Mouse (Mus musculus): ENCODE data around the gene Flt3l.
A peak's percentile ranks its signal among the peaks of the same experiment; 100 is the strongest.
"Not testable (repeated sequence)": the region's sequence is repeated elsewhere in the genome, so short reads cannot be mapped to it uniquely, and the experiment has no call there.

Gene Flt3l

GRCm38 (mm10) chr7:45135993-45136567 is at the start of gene Flt3l, which contains the start of gene Gm45713:
TSS of gene Flt3l (minus strand) at chr7:45136432.
TSS of gene Gm45713 (minus strand) at chr7:45136231.
- peak; percentile 91 to 95 for DNase-seq

GRCm38 (mm10) chr7:45185921-45186320 is 49.7 kb upstream of the Flt3l start:
- no peak for DNase-seq

- no peak for DNase-seq
Observed at GRCm38 (mm10) chr7:45183672-45184071, 47.4 kb upstream of the Flt3l start.

- no peak for DNase-seq
Observed at GRCm38 (mm10) chr7:45182606-45183005, 46.4 kb upstream of the Flt3l start.

GRCm38 (mm10) chr7:45182199-45182601 is 46.0 kb upstream of the Flt3l start:
- DNase-seq = peak; percentile 90 to 92

- DNase-seq = no peak
Observed at GRCm38 (mm10) chr7:45181540-45181939, 45.3 kb upstream of the Flt3l start.

- DNase-seq = no peak
Observed at GRCm38 (mm10) chr7:45180896-45181477, 44.8 kb upstream of the Flt3l start, which contains the start of gene Pth2. TSS of gene Pth2 (plus strand) at chr7:45180995.

GRCm38 (mm10) chr7:45179469-45179868 is 43.2 kb upstream of the Flt3l start, which contains the start of gene Gfy:
TSS of gene Gfy (minus strand) at chr7:45179569.
- no peak for DNase-seq

- DNase-seq = no peak
Observed at GRCm38 (mm10) chr7:45178550-45178949, 42.3 kb upstream of the Flt3l start.

DNA sequence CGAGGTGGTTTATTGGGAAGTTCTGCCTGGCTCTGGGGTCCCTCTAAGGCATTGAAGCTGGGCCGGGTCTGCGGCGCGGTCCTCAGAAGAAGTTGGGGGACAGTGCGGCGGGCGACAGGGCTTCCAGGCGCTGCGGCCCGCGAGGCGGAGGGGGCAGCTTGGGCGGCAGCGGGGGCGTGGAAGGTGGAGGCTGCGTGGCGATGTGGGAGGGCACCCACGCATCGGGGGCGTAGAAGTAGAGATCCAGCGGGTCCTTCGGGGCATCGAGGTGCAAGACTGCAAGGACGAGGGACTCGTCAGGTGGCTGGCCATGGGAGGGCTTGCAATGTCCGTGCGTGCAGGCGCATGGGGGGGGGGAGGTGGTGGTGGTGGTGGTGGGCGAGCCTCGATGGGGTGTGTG is 40.1 kb upstream of the Flt3l start:
- no peak for DNase-seq

GRCm38 (mm10) chr7:45175929-45176328 is 39.7 kb upstream of the Flt3l start:
- no peak for DNase-seq

DNA sequence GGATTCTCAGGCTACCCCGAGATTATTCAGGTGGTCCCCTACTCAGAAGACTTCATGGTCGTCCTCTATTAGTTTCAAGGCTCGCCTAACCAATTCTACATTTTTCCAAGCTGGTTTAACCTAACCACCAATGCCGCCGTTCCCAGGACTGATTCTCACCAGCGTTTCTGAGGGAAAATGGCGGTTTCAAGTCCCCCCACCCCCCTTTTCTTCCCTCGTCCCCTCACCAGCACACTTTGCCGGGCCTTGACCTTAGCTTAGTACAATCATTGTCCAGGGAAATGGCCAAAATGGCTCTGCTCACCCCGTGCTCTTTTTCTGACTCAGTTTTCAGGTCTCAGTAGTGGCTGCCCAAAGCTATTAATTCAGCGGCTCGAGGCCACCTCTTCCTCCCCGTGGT is 39.2 kb upstream of the Flt3l start:
- no peak for DNase-seq

DNA sequence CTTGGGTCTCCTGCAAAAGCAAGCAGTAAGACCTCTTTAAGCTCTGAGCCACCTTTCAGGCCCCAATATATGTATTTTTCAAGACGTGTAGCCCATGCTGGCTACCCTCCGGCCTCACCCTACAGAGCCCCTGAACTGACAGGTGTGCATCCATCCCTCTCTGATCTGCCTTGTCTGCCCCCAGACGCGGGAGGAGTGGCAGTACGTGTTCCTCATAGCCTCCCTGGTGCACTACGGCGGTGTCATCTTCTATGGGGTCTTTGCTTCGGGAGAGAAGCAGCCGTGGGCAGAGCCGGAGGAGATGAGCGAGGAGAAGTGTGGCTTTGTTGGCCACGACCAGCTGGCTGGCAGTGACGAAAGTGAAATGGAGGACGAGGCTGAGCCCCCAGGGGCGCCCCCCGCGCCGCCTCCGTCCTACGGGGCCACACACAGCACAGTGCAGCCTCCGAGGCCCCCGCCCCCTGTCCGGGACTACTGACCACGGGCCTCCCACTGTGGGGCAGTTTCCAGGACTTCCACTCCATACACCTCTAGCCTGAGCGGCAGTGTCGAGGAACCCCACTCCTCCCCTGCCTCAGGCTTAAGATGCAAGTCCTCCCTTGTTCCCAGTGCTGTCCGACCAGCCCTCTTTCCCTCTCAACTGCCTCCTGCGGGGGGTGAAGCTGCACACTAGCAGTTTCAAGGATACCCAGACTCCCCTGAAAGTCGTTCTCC is 38.5 kb upstream of the Flt3l start:
- no peak for DNase-seq

- DNase-seq = not testable (repeated sequence)
Observed at GRCm38 (mm10) chr7:45173772-45174171, 37.5 kb upstream of the Flt3l start.

- peak in 1 of 2 experiments; percentile 38 for DNase-seq
Observed at GRCm38 (mm10) chr7:45172974-45173373, 36.7 kb upstream of the Flt3l start.

DNA sequence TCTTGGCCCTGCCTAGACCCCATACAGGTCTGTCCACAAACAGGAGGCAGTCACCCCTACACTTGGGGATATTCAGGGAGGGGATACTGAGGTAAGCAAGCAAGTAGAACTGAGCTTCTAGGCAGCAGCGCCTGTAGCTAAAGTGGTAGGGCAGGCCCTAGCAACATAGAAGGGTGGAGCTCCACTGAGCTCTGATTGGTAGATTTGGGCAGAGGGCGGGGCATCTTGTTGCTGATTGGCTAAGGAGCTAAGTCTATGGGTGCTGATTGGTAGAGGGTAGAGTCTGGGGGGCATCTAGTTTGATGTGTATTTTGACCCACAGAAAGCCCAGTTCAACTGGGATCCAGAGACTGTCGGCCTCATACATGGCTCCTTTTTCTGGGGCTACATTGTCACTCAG is 33.3 kb upstream of the Flt3l start:
- DNase-seq = no peak

- DNase-seq = no peak
Observed at GRCm38 (mm10) chr7:45168656-45169055, 32.4 kb upstream of the Flt3l start.

DNA sequence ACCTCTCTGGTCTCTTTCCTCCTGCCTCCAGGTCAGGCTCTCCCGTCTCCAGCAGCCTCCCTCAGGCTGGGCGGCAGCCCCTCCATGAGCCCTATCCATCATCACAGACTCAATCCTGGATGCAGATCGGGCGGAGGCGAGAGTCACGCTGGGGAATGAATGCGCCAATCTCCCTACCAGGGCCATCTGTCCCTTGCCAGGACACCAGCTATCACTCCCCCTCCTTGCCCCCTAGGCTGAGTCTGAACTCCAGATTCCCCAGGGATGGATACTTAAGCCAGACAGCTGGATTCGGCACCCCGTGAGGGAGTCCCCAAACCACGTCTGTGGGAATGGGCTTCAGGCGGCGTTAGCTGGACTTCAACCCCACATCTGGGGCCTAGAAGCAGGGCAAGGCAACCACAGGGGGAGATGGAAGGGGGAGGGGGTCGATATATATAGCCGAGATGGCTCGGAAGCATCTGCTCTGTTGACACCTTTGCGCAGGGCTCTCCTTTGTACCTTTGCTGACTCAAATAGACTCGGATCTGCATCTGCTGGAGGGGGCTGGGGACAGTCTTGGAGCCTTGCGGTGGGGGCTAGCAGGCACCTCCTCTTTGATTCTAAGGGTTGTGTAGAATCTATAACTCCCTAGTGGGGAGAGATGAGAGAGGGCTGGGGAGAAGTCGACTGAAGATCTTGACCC is 31.7 kb upstream of the Flt3l start:
- DNase-seq = no peak

GRCm38 (mm10) chr7:45166950-45167401 is 30.7 kb upstream of the Flt3l start:
- no peak for DNase-seq

GRCm38 (mm10) chr7:45165701-45166100 is 29.5 kb upstream of the Flt3l start:
- no peak for DNase-seq

DNA sequence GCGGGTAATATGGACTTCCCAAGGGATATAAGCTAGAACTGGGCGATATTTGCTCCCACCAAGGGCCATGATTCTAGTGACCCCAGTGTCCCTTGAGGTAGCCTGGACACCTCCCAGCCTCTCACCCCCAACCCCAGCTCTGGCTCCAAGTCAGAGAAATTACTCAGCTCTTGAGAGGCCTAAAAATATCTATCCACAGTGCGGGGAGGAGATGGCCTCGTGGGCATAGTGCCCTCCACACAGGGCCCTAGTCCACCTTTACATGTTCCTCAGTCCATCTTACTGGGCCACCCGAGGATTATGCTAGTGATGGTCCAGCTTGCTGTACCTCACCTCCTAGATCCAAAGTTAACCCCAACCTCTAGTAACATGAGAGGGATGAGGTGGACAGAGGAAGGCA is 28.6 kb upstream of the Flt3l start:
- no peak for DNase-seq

DNA sequence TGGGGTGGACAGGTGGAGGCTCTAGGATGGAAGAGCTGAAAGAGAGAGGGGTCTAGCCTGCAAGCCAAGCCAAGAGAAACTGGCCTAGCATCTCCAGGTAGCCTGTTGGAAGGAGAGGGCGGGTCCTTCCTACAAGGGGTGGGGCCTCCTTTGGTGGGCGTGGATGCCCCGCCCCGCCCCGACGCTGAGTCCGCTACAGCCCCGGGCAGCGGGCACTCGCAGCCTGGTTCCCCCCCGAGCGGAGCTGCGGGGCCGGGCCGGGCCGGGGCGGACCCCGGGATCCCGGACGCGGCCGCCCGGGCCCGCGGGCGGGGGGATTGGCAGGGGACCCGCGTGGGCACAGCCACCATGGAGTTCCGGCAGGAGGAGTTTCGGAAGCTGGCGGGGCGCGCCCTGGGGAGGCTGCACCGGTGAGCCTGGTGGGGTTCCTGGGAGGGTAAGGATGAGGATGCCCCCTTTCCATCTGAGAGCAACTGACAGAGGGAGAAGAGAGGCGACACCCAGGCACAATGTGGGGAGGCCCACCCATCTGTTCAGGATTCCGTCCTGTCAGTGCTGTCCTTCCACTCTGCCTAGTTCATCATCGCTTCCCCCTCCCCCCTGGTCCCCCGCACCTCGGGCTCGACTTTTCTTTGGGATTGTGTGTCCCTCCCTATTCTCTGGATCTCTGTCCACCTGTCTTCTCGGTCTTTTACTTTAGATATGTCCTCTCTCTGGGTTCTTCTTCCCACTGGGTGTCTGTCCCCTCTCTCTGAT is 27.7 kb upstream of the Flt3l start, which contains the start of gene Slc17a7:
Slc17a7 (plus strand) TSS at position 215 of the 756 bp plus-strand sequence.
- peak; percentile 45 to 49 for DNase-seq

Data from lung, postnatal 4 days (tissue).